Mouse (Mus musculus): ENCODE results near the gene Gabrr1. TPM values are rescaled to one million over a fixed set of nuclear protein-coding genes. Genes with fewer than 3 reads are reported as not detected.

The Gabrr1 gene
- polyA plus RNA-seq, 1 experiment from 2014 or later = 0.08 TPM

Other genes with a start within 250 kb of the Gabrr1 start
- 8.3 and 8.4 TPM in 2 replicates for gene Ankrd6, start 181.7 kb upstream of the Gabrr1 start, polyA plus RNA-seq (2016; fragmentation: Nextera tagmentation; extraction: Ambion mirVana)
- 39.2 and 56.0 TPM in 2 replicates for gene Rragd, start 149.5 kb upstream of the Gabrr1 start, polyA plus RNA-seq (2016; fragmentation: Nextera tagmentation; extraction: Ambion mirVana)
- gene Ube2j1, start 101.1 kb upstream of the Gabrr1 start, polyA plus RNA-seq (2016; fragmentation: Nextera tagmentation; extraction: Ambion mirVana) = 39.0 and 42.7 TPM in 2 replicates
- 0.21 and 0.62 TPM in 2 replicates for gene Gabrr2, start 69.5 kb upstream of the Gabrr1 start, polyA plus RNA-seq (2016; fragmentation: Nextera tagmentation; extraction: Ambion mirVana)
- 1.5 and 1.6 TPM in 2 replicates for gene Pm20d2, start 57.2 kb downstream of the Gabrr1 start, polyA plus RNA-seq (2016; fragmentation: Nextera tagmentation; extraction: Ambion mirVana)
- gene Srsf12, start 76.5 kb downstream of the Gabrr1 start, polyA plus RNA-seq (2016; fragmentation: Nextera tagmentation; extraction: Ambion mirVana) = 1.5 and 1.9 TPM in 2 replicates
- gene Pnrc1, start 157.6 kb downstream of the Gabrr1 start, polyA plus RNA-seq (2016; fragmentation: Nextera tagmentation; extraction: Ambion mirVana) = 73.8 and 78.9 TPM in 2 replicates
- 22.2 and 28.3 TPM in 2 replicates for gene Rngtt, start 177.8 kb downstream of the Gabrr1 start, polyA plus RNA-seq (2016; fragmentation: Nextera tagmentation; extraction: Ambion mirVana)